Mouse (Mus musculus) layer of hippocampus, postnatal 10 days (tissue): ENCODE data around the gene Cox10. TPM values are rescaled to one million over a fixed set of nuclear protein-coding genes. Genes with fewer than 3 reads are reported as not detected.
A peak's percentile ranks its signal among the peaks of the same experiment; 100 is the strongest.
"Not testable (repeated sequence)": the region's sequence is repeated elsewhere in the genome, so short reads cannot be mapped to it uniquely, and the experiment has no call there.

Experiments used
- DNase-seq, 2 experiments: peaks; one replicate each; pipeline ENCODE4 v3.0.0; 2021; ENCODE audit warnings: low spot score in 2 of 2
- long read RNA-seq: library from polyadenylated mRNA; stranded (forward); transcript quantifications from one replicate; pipeline ENCODE4 v2.0.0, GENCODE M21; 2023
- total RNA-seq, 2 experiments: library from RNA; stranded (reverse); gene quantifications; 2 replicates each; pipeline ENCODE4 v1.2.3; 2021

The Cox10 gene
- total RNA-seq, result 10 to 100 TPM; 22.4 to 25.9 TPM
- long read RNA-seq, transcript Cox10-201 (7 exons, 2,915 nt), result major isoform, 36 of 50 reads
- long read RNA-seq, partial matches to known transcripts, result 4 of 50 reads
- long read RNA-seq, other reads (novel, unspliced or antisense), result 10 of 50 reads

DNA sequence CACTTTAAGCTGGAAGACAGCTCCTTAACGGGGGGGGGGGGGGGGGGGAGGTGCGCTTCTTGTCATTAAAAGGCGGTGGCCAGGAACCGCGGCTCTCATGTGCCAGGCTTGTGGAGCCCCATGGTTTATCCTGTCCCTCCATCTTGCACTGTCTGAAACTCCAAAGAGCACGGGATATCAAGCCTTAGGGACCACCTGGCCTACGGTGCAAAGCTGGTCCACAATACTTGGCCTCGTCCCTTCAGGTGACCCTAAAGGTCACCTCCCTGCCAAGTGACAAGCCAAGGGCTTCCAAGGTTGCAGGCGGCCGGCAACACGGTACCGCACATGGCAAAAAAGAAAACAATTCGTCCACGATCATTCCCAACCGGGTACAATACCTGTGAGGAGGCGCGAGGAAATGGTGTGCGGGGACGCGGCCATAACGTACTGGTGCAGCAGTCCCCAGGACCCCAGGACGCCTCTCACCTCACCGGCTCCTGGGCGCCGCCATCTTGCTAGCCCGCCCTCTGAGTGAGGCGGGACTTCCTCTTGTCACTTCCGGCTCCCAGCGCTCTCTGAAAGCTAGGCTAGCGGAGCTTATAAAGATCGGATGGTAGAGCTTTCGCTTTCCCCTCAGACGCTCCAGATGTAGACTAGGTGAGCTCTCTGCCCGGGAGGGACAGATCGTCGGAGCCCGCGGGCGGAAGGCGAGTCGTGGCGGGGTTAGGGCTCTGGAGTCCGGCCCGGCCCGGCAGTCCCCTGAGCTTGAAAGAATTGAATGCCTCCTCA is at the start of gene Cox10:
Cox10 (minus strand) TSS at position 513 of the 771 bp plus-strand sequence.
- peak; percentile 83 to 85 for DNase-seq

GRCm38 (mm10) chr11:64128016-64128415 is 48.7 kb upstream of the Cox10 start:
- DNase-seq, result no peak

- DNase-seq, result no peak
Measured at GRCm38 (mm10) chr11:64125471-64125870, 46.2 kb upstream of the Cox10 start.

- not testable (repeated sequence) for DNase-seq
Measured at GRCm38 (mm10) chr11:64123174-64123573, 43.9 kb upstream of the Cox10 start.

DNA sequence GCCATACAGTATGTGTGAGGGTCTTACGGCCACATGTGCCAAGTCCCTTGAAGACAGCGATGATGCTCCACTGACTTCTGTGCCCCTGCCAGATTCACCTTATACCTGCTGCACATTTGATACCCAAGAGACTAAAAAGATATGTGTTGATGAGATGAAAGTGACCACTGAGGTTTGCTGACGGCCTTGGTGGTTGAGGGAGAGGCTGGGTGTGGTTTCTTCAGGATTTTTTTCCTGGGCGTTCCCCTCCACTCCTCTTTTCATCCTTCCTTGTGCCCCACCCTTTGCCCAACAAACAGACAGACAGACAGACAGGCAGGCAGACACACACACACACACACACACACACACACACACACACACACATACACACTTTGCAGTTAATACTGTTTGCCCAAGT is 37.4 kb upstream of the Cox10 start:
- no peak for DNase-seq

DNA sequence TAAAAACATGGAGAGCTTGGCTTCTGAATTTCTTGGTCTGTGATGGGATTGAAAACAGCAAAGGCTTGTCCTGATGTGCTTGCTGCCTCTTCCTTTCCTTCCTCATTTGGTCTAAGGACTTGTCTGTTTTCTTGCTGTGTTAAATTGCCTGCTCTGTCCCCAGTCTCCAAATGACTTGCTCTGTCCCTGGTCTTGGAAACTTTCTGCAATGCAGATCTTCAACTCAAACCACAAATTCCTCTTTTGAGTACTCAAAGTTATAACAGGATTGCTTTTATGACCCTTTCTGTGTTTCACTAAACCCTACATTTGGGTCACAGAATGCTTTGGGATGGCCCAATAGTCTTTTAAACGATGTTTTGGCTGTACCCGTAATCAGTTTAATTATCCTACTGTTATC is 36.6 kb upstream of the Cox10 start:
- DNase-seq, result no peak

DNA sequence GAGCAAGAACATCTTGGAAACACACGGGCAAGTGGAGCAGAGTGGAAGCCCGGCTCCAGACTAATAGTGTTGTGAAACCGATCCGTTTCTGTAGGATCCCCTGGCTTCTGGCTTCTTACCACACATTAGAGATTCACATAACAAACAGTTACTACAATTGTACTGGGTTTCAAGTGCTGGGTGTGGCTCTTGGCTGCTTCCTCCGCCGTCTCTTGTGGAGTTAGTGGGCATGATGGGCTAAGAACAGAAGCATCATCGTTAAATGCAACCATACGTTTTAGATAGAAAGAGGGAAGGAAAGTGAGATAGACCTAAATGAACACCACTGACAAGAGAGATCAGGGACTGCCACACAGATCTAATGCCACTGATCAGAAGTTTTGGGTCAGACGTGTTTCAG is 35.8 kb upstream of the Cox10 start:
- DNase-seq, result no peak

DNA sequence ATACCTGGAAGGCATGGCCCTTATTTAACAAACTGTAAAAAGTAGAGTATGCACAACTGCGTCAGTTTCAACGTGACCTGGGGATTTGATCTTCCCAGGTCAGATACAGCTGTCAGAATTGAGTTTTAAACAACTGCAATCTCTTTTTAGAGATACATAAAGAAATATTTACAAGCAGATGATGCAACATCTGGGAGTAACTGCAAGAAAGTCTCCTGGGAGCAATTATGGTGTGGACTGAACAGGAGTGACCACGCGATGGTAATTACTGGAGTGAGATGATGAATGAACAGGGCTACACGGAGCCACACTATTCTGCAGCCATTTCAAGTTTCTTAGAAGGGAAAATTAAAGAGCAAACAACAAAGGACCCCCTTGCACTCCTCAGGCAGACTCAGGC is 20.8 kb upstream of the Cox10 start:
- no peak for DNase-seq

DNA sequence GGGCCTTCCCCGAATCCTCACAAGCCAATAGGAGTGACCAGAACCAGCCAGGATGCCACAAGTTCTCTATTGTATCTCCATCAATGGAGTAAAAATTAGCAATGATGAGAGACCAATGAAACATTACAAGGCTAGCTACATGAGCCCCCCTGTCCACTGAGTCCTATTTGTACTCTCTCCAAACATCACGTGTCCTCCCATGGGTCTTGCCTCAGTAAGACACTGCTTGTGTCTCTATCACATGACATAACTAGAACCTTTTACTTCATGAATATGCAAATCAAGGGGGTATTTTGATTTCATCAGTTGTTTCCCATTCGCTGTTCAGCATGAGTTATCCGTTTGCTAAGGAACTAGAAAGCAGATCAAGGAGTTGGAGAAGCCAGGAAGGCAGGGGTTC is 13.8 kb upstream of the Cox10 start:
- no peak for DNase-seq

- DNase-seq, result no peak
Measured at GRCm38 (mm10) chr11:64091150-64091549, 11.9 kb upstream of the Cox10 start.

GRCm38 (mm10) chr11:64089682-64090081 is 10.4 kb upstream of the Cox10 start:
- DNase-seq, result no peak

DNA sequence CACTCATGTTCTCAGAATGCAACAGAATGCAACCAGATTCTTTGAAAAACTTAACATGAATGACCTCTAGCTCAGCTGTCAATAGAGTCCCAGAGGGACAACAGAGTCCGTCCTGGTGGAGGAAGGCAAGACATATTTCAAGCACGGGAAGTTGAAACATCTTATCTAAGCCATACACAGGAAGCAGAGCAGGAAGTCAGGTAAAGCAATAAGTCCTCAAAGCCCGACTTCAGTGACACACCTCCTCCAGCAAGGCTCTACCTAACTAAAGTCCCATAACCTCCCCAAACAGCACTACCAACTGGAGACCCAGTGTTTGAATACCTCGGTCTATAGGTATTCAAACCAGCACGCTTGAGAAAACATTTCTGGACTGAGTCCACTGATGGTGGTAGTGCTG is 6.6 kb upstream of the Cox10 start:
- DNase-seq, result no peak

- DNase-seq, result no peak
Measured at GRCm38 (mm10) chr11:64079727-64080081, 436 bp upstream of the Cox10 start.

- DNase-seq, result no peak
Measured at GRCm38 (mm10) chr11:64076212-64076611, 3.1 kb downstream of the Cox10 start.

GRCm38 (mm10) chr11:64073379-64073778 is 5.9 kb downstream of the Cox10 start:
- no peak for DNase-seq

GRCm38 (mm10) chr11:64071536-64071935 is 7.7 kb downstream of the Cox10 start:
- no peak for DNase-seq

- DNase-seq, result no peak
Measured at GRCm38 (mm10) chr11:64066001-64066400, 13.3 kb downstream of the Cox10 start.

DNA sequence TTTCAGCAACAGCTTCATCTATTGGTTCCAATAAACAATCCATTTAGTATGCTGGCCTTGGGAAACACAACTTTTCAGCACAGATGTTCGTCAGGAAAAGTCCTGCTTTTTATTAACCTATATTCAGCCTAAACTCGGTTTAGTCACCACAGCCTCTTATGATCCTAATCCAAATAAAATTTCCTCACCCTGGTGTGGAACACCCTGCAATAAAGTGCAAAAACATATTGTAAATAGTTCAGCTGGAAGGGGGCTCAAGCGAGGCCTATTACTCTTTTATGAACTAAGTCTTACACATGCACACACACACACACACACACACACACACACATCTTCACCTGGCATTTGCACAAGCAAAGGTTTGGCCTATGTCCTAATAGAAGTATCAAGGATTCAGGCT is 16.1 kb downstream of the Cox10 start:
- no peak for DNase-seq

DNA sequence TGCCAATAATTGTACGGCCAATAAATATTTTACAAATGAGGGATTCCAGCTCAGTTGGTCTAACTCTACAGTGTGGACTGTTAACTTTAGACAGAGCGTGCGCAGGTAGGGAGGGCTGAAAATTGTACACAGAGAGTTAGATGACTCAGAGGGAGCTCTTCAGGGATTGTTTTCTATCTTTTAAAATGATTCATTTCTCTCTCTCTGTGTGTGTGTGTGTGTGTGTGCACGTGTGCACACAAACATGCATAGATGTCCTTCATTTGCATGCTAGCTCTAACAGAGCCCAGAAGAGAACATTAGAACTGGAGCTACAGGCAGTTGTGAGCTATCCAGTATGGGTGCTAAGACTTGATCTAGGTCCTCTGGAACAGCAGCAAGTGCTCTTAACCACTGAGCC is 17.0 kb downstream of the Cox10 start:
- DNase-seq, result no peak

DNA sequence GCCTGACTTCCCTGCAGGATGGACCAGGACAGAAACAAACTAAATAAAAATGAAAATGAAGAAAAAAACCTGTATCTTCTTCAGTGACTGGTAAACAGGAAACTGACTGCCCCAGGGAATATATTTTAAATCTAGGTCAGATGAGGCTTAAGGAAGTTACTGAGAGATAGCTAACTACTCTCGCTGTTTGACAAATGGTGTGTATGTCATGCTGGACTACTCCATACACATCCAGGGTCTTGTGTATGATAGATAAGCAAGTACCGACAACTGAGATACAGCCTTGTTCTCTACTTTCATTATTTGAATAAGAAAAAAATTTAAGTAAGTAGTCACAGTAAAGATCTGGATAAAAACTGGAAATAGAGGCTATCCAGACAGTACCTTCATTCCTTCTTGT is 20.0 kb downstream of the Cox10 start:
- no peak for DNase-seq

DNA sequence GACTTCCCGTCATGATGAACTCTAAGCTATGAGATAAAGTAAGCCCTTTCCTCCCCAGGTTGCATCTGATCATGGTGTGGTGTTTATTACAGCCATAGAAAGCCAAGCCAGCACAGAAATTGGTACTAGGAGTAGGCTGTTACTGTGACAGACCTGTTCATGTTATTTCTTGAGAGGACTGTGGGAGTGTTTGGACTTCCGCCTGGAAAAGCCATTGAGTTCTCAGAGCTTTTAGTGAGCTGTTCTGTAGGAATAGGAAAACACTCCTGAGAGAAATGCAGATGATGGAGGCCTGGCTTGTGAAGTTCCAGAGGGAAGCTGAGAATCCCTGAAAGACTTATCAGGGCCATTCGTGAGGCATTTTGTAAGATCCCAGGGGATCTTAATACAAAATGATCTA is 20.8 kb downstream of the Cox10 start:
- no peak for DNase-seq

DNA sequence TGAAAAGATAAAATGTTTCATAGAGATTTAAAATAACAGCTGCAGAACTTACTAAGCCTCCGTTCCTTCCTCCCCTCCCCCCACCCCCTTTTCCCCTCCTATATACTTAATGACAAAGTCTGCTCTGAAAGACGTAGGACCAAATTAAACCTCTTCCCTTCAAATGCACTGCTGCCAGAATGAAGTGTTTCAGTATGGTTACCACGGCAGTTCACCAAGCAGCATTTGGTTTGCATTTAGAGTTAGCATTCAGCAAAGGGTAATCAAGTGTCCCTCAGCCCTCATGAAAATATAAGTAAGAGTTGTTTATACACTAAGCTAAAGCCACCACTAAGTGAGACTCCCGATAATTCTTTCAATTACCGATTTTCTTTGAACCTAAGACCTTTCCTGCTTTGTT is 25.9 kb downstream of the Cox10 start:
- DNase-seq, result no peak
